Mouse (Mus musculus) heart, adult 18-20 months (tissue): ENCODE data around the gene Itgb1bp2. TPM values are rescaled to one million over a fixed set of nuclear protein-coding genes. Genes with fewer than 3 reads are reported as not detected.
A peak's percentile ranks its signal among the peaks of the same experiment; 100 is the strongest.

Experiments
- DNase-seq, 2 experiments: peaks; one replicate each; pipeline ENCODE4 v3.0.0; 2021 to 2022; ENCODE audit warnings: mixed read lengths in 1 of 2
- long read RNA-seq, 2 experiments: library from polyadenylated mRNA; stranded (forward); transcript quantifications; one replicate each; pipeline ENCODE4 v2.0.0; 2021
- total RNA-seq, 2 experiments: library from RNA; stranded (reverse); gene quantifications; 2 replicates each; pipeline ENCODE4 v1.2.3; 2021

Itgb1bp2 gene
- 100 to 1,000 TPM; 163 to 187 TPM for total RNA-seq
- long read RNA-seq, experiment 1, transcript Itgb1bp2-201 (11 exons, 1,314 nt), result major isoform, 38 of 76 reads
- long read RNA-seq, experiment 1, partial matches to known transcripts, result 32 of 76 reads
- long read RNA-seq, experiment 1, other reads (novel, unspliced or antisense), result 6 of 76 reads
- long read RNA-seq, experiment 2, transcript Itgb1bp2-201 (11 exons, 1,314 nt), result major isoform, 31 of 71 reads
- long read RNA-seq, experiment 2, partial matches to known transcripts, result 37 of 71 reads
- long read RNA-seq, experiment 2, other reads (novel, unspliced or antisense), result 3 of 71 reads

DNA sequence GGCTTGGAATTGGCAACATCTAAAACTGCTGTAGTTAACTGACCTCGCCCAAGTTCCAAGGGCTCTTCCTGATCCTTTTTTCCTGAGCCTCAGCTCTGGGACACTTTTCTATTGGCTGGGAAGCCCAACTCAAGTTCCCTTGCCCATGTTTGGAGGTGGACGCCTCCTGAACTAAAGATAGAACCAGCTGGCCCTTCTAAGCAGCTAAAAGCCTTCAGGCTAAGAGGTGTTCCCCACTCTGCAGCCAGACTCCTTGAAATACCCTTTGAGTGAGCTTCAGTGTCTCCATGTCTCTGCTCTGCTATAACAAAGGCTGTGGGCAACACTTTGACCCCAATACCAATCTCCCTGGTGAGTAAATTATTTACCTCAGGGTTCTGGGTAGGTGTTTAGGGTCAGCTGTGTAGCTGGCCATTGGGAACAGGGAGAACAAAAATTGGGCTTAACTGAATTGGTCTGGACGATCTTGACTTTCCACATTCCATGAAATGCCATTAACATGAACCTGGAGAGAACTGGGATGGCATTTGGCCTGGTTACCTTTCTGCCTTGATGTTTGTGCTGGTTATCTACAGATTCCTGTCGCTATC is at the start of gene Itgb1bp2:
Gene Itgb1bp2 (plus strand): TSS at position 203 of the 590 bp plus-strand sequence.
- peak; percentile 37 to 66 for DNase-seq

DNA sequence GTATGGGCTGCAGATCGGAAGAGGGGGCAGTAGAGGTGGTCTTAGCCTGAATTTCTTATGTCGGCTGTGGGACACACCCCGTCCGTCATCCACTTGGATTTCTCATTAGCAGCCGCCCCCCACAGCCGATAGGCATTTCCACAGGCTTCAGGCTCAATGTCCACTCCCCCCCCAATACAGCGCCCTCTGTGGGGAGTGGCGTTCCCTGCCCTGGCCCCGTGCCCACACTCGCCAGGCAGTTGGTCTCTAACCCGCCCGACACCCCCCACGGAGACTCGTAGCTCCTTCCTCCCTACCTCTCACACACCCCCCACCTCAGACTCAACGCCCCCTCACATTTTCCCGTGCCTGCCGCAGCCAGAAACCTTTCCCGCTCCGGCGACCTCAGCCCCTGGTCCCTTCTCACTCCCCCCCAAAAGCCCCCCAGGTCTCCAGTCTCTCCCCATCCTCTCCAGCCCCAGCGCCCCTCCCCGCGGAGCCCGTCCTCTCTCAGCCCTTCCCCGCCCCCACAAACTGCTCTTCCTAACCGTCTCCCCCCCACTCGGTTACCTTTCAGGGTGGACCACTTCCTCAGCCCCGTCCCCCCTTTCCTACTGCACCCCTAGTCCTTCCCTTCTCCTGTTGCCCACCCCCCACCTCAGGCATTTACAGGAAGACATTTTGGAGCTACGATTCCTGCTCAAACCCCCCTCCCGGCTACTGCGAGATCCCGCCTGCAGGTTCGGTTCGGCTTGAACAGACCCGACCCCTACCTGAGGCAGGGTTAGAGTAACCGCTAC is 29.8 kb upstream of the Itgb1bp2 start:
- DNase-seq, result peak; percentile 29 to 30

DNA sequence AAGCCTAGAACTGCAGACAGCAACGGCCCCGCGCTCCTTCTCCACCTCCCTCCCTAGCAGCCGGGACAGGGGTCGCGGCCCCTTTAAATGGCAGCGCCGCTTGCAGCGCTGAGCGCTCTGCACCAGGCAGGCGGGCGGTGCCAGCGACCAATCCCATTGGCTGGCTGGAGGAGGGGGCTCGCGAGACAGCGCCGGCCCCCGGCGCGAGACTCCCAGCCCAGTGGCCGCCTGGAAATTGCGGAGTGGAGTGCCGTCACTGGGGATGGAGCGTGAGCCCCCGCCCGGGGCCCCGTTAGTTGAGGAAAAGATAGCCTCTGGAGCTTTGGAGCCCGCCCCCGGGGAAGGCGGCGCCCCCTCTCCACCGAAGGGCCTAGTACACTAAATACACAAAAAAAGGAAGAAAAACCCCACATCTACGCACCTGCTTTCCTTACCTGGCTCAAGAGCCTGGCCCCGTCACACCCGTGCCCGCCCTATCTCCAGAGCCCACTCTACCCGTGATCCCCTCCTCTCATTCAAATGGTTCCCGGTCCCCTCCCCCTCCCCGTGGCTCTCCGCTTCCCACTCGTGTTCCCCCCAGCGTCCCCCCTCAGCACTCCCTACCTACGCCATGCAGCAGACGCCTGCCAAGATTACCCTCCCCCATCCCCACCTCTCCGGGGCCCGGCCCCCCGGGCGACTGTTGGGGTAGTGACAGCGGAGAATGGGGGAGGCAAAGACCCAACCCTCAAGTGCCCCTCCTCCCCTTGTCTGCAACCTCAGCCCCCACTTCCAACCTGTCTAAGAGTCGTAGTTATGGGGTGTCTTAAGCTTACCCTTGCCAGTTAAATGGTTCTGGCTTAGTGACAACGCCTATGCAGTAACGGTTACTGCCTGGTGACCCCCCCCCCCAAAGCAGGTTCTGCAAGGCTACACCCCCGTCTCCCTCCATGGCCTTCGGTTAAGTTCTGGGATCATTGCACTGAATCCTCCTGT is 28.9 kb upstream of the Itgb1bp2 start:
- peak; percentile 88 to 92 for DNase-seq

DNA sequence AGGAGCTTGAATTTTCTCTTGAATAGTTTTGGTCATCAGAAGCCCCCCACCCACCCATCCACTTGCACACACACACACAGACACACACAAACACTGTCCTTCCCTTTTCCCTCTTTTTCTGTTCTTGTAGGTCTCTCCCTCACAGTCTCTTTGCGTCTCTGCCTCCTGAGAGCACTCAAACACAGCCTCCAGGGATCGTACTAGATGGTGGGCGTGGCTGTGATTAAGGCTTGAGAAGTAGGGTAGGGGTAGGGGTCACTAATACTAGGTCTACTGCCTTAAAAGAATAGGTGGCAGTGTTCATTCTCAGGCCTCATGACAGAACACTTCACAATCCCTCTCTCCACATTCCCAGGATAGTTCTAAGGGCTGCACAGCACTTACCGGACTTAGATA is 28.2 kb upstream of the Itgb1bp2 start, which contains the start of gene Zmym3:
Gene Zmym3 (minus strand): TSS at position 150 of the 396 bp plus-strand sequence.
- peak in 1 of 2 experiments; percentile 9 for DNase-seq

DNA sequence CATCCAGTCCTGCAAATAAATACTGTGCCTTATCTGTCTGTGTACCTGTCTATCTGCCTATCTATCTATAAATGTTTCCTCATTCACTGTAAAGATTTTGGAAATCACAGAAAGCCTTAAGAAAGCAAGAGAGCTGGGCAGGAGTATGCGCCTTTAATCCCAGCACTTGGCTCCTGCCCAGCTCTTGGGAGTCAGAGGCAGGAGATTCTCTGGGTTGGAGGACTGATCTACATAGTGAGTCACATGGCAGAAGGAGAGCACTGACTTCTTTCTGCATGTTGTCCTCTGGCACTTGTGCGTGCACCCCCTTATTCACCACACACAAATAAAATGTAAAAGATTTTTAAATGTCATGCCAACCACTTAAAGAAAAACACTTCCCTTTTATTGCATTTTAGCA is 25.4 kb upstream of the Itgb1bp2 start:
- no peak for DNase-seq

DNA sequence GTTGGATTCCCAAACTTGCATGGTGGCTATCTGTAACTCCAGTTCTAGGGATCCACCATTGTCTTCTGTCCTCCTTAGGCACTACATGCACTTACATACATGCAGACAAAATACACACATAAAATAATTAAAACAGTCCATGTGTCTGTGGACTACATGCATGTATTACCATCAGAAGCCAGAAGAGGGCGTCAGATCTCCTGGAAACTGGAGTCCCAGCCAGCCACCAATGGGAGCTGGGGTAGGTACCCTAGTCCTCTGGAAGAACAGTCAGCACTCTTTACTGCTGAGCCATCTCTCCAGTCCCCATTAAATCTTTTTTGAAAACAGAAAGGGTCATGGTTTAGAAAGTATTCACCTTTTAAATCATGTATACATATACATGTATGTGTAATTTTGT is 21.1 kb upstream of the Itgb1bp2 start:
- DNase-seq, result peak in 1 of 2 experiments; percentile 14

DNA sequence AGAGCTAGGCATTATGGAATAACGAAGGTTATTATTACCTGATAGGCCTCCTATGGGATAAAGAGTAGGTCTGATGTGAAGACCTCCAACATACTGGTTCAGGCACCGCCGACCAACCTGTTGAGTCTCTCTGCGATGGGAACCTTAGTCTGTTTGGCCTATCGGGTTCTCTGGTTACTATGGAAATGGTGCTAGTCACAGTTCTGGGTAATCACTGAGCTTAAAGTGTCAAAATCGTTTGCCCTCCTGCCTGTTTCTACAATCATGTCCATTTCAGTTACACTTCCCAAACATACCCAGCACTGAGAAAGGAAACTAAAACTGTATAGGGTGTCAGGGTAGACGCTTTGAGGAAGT is 20.1 kb upstream of the Itgb1bp2 start:
- no peak for DNase-seq

DNA sequence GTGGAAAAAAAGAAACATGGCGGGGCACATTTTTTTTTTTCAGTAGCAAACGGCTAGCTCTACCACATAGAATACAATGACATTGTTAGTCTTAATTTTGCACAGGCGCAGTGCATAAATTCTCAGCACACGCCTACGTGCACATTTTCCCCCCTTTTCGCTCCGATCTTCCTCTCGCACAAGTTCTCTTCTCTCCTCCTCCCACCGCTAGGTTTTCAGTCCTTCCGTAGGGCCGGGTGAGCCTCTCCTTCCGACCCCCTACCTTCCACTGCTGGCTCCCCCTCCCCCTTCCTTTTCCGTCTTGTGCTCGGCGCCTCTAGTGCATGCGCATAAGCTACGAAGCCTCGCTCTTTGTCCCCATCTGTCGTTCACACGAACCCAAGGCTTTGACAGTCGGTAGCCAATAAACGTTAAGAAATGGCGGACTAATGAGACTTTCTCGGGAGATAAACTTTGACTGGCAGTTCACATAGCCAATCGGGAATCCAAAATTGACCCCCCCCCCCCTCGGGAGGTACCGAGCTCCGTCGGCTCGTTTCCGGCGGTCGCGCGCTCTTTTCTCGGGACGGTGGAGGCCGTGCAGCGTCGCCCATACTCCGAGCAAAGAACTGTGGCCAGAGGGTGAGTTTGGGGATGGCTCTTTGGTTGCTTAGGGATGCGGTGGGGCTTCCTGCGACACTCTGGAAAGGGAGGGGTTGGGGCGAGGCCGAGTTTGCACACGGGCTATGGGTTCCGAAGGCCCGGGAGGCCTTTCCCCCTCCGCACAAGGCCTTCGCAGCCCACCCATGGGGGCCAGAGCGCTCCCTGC is 19.5 kb upstream of the Itgb1bp2 start, which contains the start of gene Nono:
Gene Nono (plus strand): TSS at position 177 of the 808 bp plus-strand sequence.
- DNase-seq, result peak; percentile 83 to 93

DNA sequence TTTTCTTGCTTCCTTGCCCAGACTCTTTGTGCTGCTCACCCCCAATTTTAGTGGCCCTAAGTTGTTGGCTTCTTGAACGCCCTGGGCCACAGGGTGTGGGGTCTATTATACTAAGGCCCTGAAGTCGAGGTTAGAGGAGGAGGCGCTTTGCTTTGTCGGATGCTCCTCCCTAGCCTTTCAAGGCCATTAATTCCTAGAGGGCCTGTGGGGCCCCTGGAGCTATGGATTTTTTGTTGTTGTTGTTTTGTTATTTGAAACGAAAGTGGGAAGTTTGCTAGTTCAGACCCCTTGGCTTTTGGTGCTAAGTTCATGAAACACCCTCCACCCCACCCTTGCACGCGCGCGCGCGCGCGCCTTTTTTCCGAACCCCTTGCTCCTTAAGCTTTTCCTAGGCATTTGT is 18.9 kb upstream of the Itgb1bp2 start:
- DNase-seq, result no peak

DNA sequence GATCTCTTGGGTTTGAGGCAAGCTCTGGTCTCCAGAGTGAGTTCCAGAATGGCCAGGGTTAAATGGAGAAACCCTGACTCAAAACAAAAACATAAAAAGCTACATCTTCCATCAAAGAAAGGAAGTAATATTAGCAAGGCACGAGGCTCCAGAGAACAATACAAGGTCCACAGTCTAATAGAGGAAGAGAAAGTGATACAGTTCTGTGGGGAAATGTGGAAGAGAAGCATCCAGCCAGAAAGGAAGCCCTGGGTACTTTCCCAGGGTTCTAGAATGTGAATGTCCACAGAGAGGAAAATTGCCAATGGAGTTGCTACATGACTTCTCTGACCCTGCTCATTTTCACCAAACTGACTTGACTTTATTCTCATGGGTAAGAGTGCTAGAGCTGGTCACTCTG is 2.3 kb downstream of the Itgb1bp2 start:
- no peak for DNase-seq

DNA sequence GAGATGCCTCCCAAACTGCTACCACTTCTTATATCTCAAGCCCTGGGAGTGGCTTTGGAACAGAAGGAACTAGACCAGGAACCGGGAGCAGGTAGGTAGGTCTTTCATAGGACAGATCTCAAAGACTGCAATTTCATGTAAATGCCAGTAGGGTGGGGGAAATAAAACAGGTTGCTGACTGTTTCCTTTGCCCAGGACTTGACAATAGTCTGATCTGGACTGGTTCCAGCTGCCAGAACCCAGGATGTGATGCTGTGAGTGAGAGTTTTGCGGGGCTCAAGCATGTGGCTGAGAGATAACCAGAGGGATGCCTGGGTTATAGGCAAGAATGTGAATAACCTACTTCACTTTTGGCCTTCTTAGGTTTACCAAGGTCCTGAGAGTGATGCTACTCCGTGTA is 2.7 kb downstream of the Itgb1bp2 start:
- DNase-seq, result no peak

DNA sequence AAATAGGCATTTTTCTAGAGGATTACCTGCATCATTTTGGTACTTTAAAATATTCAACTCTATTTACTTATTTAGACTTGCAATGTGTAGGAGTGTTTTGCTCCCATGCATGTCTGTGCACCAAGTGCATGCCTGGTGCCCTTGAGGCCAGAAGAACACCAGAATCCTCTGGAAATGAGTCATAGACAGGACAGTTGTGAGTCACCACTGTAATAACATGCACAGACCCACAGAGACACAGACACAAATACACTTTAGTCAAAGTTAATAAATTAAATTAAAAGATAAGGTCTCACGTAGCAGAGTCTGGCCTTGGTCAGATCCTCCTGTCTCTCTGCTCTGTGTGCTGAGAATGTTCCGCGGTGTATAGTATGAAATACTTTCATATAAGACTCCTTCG is 23.3 kb downstream of the Itgb1bp2 start:
- no peak for DNase-seq

DNA sequence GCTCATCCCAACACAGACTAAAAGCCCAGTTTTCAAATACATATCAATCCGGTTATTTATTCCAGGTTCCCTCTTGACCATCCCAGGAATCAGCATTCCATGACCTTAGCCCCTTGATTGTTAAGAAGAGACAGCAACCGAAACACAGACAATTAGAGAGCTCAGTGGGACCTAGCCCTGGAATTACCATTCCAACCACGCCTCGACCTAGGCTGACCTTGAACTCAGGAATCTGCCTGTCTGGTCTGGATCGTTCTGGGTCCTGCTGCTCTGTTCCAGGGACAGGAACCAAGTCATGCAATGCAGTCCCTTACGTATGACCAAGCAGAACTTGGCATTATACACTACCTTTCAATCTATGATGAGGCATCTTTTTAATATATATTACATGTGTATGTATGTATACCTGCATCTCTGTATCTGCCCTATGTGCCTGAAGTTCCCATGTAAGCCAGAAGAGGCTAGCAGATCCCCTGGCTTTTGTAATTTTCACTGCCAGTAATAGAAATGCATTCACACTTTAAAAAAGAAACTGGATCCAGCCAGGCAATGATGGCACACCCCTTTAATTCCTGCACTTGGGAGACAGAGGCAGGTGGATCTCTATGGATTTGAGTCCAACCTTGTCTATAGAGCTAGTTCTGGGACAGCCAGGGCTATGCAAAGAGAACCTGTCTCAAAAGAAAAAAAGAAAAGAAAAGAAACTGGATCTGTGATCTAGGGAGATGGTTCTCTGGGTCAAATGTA is 32.9 kb downstream of the Itgb1bp2 start:
- DNase-seq, result no peak

DNA sequence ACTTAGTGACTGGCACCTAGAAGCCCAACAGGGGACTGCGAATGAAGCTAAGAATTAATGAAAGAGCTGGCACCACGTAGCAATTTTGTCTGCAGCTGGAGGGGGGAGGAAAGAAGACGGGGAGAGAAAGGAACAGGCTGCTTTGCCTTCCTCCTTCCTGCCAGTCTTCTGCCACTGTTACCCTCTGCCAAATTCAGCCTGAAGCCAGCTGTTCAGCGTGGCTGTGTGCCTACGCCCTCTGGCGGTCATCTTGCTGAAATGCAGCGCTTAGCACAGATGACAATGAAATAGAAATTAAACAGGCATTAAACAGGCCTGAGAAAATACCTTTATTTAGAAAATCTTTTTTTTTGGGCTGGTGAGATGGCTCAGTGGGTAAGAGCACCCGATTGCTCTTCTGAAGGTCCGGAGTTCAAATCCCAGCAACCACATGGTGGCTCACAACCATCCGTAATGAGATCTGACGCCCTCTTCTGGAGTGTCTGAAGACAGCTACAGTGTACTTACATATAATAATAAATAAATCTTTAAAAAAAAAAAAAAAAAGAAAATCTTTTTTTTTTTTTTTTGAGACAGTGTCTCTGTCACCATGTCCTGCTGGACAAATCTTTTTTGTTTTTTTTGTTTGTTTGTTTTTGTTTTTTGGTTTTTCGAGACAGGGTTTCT is 37.7 kb downstream of the Itgb1bp2 start:
- peak; percentile 37 to 57 for DNase-seq

Other genes with a start within 250 kb of the Itgb1bp2 start
- 10 to 100 TPM; 32.7 to 37.8 TPM for gene Snx12, start 226.5 kb upstream of the Itgb1bp2 start, total RNA-seq
- 10 to 100 TPM; 59.9 to 64.4 TPM for gene Foxo4, start 194.6 kb upstream of the Itgb1bp2 start, total RNA-seq
- not detected for gene Gm614, start 185.1 kb upstream of the Itgb1bp2 start, total RNA-seq
- gene Il2rg, start 180.8 kb upstream of the Itgb1bp2 start, total RNA-seq, result 10 to 100 TPM; 10.5 to 15.1 TPM
- gene Gm20489, start 180.1 kb upstream of the Itgb1bp2 start, total RNA-seq, result not detected
- 10 to 100 TPM; 13.5 to 19.1 TPM for gene Med12, start 175.1 kb upstream of the Itgb1bp2 start, total RNA-seq
- under 1 TPM; 0.39 to 0.74 TPM for gene Nlgn3, start 149.9 kb upstream of the Itgb1bp2 start, total RNA-seq
- not detected for gene Gjb1, start 72.7 kb upstream of the Itgb1bp2 start, total RNA-seq
- 10 to 100 TPM; 13.1 to 15.9 TPM for gene Zmym3, start 28.2 kb upstream of the Itgb1bp2 start, total RNA-seq
- 10 to 100 TPM; 58.2 to 60.3 TPM for gene Nono, start 19.8 kb upstream of the Itgb1bp2 start, total RNA-seq
- gene Taf1, start 83.6 kb downstream of the Itgb1bp2 start, total RNA-seq, result 10 to 100 TPM; 14.6 to 17.6 TPM
- 10 to 100 TPM; 42.5 to 56.8 TPM for gene Ogt, start 191.0 kb downstream of the Itgb1bp2 start, total RNA-seq